Mouse (Mus musculus) hindbrain, postnatal 0 days (tissue): ENCODE measurements around the gene Prr18. TPM values are rescaled to one million over a fixed set of nuclear protein-coding genes. Genes with fewer than 3 reads are reported as not detected.
"Not testable (repeated sequence)": the region's sequence is repeated elsewhere in the genome, so short reads cannot be mapped to it uniquely, and the experiment has no call there.

Source experiments
- ATAC-seq: fragments of 200-750 bp; cut with Nextera tagmentation; 2 replicates; pipeline ENCODE4 v1.8.0; 2017; ENCODE audit warnings: mild to moderate bottlenecking, moderate TSS enrichment, moderate library complexity
- DNase-seq: peaks from one replicate; pipeline ENCODE4 v3.0.0-alpha.2; 2015; ENCODE audit warnings: low spot score
- H3K27ac ChIP-seq: fragments of 300-500 bp; sonication (generic); 2 replicates; pipeline ENCODE4 v1.5.1; 2014; ENCODE audit warnings: mild to moderate bottlenecking
- H3K27me3 ChIP-seq: fragments of 300-500 bp; sonication (generic); 2 replicates; pipeline ENCODE4 v1.6.1; 2014; ENCODE audit warnings: low read length, mixed read lengths; ENCODE audit not compliant: insufficient read depth
- H3K36me3 ChIP-seq: fragments of 300-500 bp; sonication (generic); 2 replicates; pipeline ENCODE4 v1.6.1; 2014; ENCODE audit warnings: low read length, mixed read lengths; ENCODE audit not compliant: insufficient read depth
- H3K4me1 ChIP-seq: fragments of 300-500 bp; sonication (generic); 2 replicates; pipeline ENCODE4 v1.6.1; 2014; ENCODE audit warnings: antibody characterized with exemption, low read length, mixed read lengths; ENCODE audit not compliant: insufficient read depth
- H3K4me2 ChIP-seq: fragments of 300-500 bp; sonication (generic); 2 replicates; pipeline ENCODE4 v1.6.1; 2014; ENCODE audit warnings: low read depth, mild to moderate bottlenecking, low read length, moderate library complexity, mixed read lengths
- H3K4me3 ChIP-seq: fragments of 300-500 bp; sonication (generic); 2 replicates; pipeline ENCODE4 v1.5.1; 2014; ENCODE audit warnings: low read length
- H3K9ac ChIP-seq: fragments of 300-500 bp; sonication (generic); replicated peaks from 2 replicates; pipeline ENCODE4 v1.6.1; 2014; ENCODE audit warnings: mild to moderate bottlenecking, low read length, moderate library complexity, mixed read lengths
- H3K9me3 ChIP-seq: fragments of 300-500 bp; sonication (generic); 2 replicates; pipeline ENCODE4 v1.6.1; 2016; ENCODE audit warnings: low read length, mixed read lengths
- CTCF ChIP-seq: IDR thresholded peaks from 2 replicates; pipeline ENCODE4 v1.5.1; 2016; ENCODE audit warnings: antibody characterized with exemption, control low read depth, low read depth
- WGBS: fragments of 180-500 bp; shearing (Covaris S2); extraction: QIAGEN DNeasy Blood & Tissue Kit; methylation state at CpG from one replicate; pipeline ENCODE4 v1.1.7; 2014; 5-methylcytosine and 5-hydroxymethylcytosine counted together
- polyA plus RNA-seq: library from polyadenylated mRNA; unstranded; fragments of >200 nt; fragmentation: Nextera tagmentation; extraction: Ambion mirVana; gene quantifications from 2 replicates; pipeline ENCODE4 v1.2.1, GENCODE M21; 2015
- total RNA-seq: library from RNA; depleted of rRNA; stranded (reverse); fragments of >200 nt; gene quantifications from 2 replicates; pipeline ENCODE4 v1.2.3, GENCODE M21; 2014

Gene Prr18
- total and polyA plus RNA-seq, 2 experiments from 2014 or later, result 17.6 to 41.2 TPM

DNA sequence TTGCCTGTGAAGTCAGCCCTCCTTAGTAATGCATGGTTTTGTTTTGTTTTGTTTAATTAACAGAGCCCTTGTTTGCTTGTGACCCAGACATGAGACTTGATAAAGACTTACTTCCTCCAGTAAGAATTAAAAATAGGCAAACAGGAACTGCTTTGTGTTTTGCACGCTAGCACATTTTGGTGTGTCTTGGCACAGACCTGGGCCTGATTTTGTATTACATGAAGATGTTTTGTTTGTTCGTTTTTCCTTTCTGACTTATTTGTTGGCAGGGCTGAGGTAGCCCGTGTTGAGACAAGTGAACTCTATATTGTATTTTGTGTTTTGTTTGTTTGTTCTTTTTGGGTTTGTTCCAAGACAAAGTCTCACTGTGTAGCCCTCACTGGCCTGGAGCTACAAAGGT lies 25.5 kb upstream of the Prr18 start:
- Histone ChIP-seq H3K4me3 (peak overlapping the region; percentile 70), H3K27me3 (no peaks in the 10 kb centered on the region), H3K9ac (peak overlapping the region; percentile 66), H3K27ac (no peak overlapping the region), H3K36me3 (no peaks in the 10 kb centered on the region), H3K4me2 (peak overlapping the region; percentile 66), H3K9me3 (no peaks in the 10 kb centered on the region), H3K4me1 (peaks cover 13% of the 10 kb centered on the region)
- WGBS, result 41% methylated on average over 3 of the region's 3 CpGs
- DNase-seq (no peak), ATAC-seq (no peak)
- no peak for TF ChIP-seq CTCF

DNA sequence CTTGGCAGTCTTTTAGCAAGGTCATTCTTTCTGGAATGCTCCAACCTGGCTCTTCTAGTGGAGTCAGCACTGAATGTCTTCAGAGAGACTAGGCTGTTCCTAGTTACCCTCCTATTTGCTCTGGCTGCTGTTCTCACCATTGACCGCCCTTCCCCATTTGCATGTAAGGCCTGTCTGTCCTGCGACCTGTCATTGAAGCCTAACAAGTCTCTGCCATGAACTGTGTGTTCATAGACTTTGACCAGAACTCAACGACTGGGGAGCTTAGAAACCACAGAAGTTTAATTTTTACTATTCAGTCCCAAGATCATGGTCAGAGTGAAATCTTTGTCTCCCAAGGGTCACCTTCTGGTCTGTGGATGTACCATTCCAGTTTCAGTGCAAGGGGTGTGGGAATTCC lies 23.3 kb upstream of the Prr18 start:
- Histone ChIP-seq H3K9ac (no peak overlapping the region), H3K4me3 (no peak overlapping the region), H3K9me3 (no peaks in the 10 kb centered on the region), H3K4me1 (peaks cover 13% of the 10 kb centered on the region), H3K36me3 (no peaks in the 10 kb centered on the region), H3K27ac (no peak overlapping the region), H3K27me3 (no peaks in the 10 kb centered on the region), H3K4me2 (no peak overlapping the region)
- WGBS, result 91% methylated on average over 3 of the region's 3 CpGs
- TF ChIP-seq CTCF, result no peak
- DNase-seq (no peak), ATAC-seq (no peak)

DNA sequence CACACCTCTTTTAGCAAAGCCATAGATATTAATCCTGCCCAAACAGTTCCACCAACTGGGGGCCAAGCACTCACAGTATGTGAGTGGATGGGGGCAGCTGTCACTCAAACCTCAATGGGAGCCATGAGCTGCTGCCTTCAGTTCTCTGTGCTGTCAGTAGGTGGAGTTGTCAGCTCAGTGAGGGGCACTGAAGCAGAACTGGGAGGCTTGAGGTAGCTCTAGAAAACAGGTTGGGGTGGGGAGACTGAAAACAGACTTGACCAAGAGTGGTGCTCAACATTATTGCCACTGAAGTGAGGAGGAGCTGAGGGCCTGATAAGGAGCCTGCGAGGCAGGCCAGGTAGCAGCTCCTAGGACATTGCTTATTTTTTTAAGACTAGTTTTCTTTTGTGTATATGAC lies 21.0 kb upstream of the Prr18 start:
- ATAC-seq (peak; percentile 61; the same call in 1 of the 2 replicates), DNase-seq (peak; percentile 51)
- TF ChIP-seq CTCF, result peak; percentile 74
- H3K4me1 ChIP-seq, result peaks cover 13% of the 10 kb centered on the region
- no peaks in the 10 kb centered on the region for H3K36me3 ChIP-seq
- no peak overlapping the region for H3K4me3 ChIP-seq
- no peak overlapping the region for H3K27ac ChIP-seq
- H3K4me2 ChIP-seq, result no peak overlapping the region
- 100% methylated on average over 1 of the region's 1 CpGs for WGBS
- no peaks in the 10 kb centered on the region for H3K27me3 ChIP-seq
- no peaks in the 10 kb centered on the region for H3K9me3 ChIP-seq
- no peak overlapping the region for H3K9ac ChIP-seq

DNA sequence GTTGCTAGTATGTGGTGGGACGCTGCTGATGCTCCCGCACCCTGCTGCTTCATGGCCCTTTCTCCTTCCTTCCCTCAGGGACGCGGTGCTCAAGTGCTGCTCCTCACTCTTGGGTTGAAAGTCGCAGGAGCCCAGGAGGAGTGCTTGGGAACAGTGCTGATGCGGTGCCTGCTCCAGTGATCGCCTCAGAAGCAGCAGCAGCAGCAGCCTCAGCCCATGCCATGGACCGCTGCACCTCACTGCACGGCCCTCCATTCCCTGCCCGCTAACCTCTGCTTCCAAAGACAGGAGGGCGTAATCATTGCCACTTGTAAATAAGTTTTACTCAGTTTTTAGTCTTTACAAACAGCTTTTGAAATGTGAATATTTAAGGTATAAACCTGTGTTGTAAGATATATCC lies 10.4 kb upstream of the Prr18 start:
- not testable (repeated sequence) for DNase-seq, H3K4me3 ChIP-seq

DNA sequence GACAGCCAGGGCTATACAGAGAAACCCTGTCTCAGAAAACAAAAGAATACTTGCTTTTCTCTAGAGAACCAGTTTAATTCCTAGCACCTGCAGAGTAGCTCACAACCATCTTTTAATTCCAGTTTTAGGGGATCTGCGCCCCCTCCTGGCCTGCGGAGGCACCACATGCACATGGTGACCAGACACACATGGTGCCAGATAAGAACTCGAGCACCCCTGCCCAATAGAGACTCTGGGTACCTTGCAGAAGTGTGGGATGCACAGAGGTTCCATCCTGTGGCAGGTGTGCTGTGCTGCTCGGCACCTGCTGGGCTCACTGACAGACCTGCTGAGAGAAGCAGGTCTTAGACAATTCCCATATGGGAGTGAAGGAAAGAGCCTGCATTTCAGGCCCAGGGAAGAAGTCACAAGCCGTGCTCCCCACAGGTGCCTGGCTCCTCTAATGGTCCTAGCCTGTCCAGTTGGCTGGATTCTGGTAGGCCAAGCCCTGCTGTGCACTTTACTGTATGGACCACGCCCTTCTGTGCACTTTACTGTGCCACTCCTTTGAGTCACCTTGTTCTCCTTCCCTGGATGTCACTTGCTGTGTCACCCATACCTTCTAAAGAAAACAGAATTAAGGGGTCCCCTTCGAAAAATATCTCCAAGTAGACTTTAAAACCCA lies 8.6 kb upstream of the Prr18 start:
- H3K27ac ChIP-seq, result no peak overlapping the region
- DNase-seq, result peak; percentile 32
- no peaks in the 10 kb centered on the region for H3K9me3 ChIP-seq
- no peaks in the 10 kb centered on the region for H3K4me1 ChIP-seq
- no peak for ATAC-seq
- H3K27me3 ChIP-seq, result no peaks in the 10 kb centered on the region
- peak; percentile 54 for TF ChIP-seq CTCF
- no peaks in the 10 kb centered on the region; the same call in 1 of the 2 replicates for H3K36me3 ChIP-seq
- H3K4me3 ChIP-seq, result no peak overlapping the region
- H3K4me2 ChIP-seq, result no peak overlapping the region
- whole genome bisulfite sequencing, result 71% methylated on average over 7 of the region's 7 CpGs
- no peak overlapping the region for H3K9ac ChIP-seq

More for the DNA sequence above, 10.4 kb upstream of the Prr18 start:
- not testable (repeated sequence) for H3K27me3 ChIP-seq, H3K9ac ChIP-seq, H3K4me1 ChIP-seq, H3K9me3 ChIP-seq, H3K27ac ChIP-seq, H3K4me2 ChIP-seq, ATAC-seq, H3K36me3 ChIP-seq
- 75% methylated on average over 9 of the region's 11 CpGs for WGBS

DNA sequence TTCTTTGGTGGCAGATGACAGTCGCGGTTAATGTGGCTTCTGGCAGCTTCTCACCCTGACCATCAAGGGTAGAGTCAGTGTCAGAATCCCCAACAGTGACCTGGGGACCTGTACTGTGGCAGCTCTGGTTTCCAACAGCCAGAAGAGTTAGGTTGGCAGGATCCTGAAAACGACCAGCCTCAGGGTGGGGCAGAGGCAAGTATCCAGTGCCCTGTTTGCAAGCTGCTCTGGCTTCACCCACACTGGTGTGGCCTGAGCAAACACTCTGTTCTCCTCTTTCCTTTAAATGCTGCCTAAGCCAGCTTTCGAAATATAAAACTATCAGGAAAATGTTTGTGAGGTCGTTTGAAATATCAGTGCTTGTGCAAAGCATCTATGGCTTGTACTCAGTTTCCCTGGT lies 6.7 kb upstream of the Prr18 start:
- DNase-seq, result no peak
- whole genome bisulfite sequencing, result 79% methylated on average over 5 of the region's 5 CpGs
- Histone ChIP-seq H3K4me3 (no peak overlapping the region), H3K27ac (no peak overlapping the region), H3K9ac (no peak overlapping the region), H3K4me2 (no peak overlapping the region), H3K9me3 (no peaks in the 10 kb centered on the region), H3K27me3 (no peaks in the 10 kb centered on the region), H3K36me3 (no peaks in the 10 kb centered on the region), H3K4me1 (no peaks in the 10 kb centered on the region)
- TF ChIP-seq CTCF, result no peak
- no peak for ATAC-seq

DNA sequence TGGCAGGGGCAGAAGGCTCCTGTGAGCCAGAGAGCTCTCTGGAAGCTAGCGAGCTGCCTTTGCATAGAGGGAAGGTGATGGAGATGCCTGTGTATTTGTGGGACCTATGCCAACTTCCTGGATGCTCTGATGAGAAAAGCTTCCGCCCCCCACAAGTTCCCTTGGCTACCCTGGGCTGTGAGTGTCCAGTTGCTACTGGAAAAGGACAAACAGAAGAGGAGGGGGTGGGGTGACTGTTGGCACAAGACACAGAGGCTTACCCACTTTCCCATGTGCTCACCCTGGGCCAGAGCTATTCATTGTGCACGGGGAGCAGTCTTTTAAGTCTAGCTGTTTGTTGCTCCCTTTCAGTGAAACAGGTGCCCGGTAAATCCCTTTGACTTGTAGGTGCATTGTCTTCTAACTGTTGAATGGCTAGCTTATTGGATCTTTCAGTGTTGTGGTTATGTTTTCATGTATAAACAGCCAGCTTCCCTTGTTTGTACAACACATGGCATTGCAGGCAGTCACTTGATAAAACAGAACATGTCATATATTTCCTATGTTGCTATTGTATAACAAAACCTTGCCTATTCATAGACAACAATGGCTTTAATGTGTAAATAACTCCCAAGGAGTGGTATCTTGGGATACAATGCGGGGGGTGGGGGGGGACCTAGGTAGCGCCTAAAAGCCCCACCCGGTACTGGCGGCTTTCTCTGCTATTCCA lies 2.6 kb downstream of the Prr18 start:
- TF ChIP-seq CTCF, result no peak
- Histone ChIP-seq H3K4me2 (peak overlapping the region; percentile 85), H3K27me3 (no peaks in the 10 kb centered on the region), H3K4me3 (peak overlapping the region; percentile 47), H3K9ac (peak overlapping the region; percentile 76), H3K36me3 (no peaks in the 10 kb centered on the region), H3K27ac (peak overlapping the region; percentile 93), H3K9me3 (no peaks in the 10 kb centered on the region), H3K4me1 (peaks cover 32% of the 10 kb centered on the region)
- DNase-seq (peak; percentile 89), ATAC-seq (peak; percentile 79)
- WGBS, result 7% methylated on average over 8 of the region's 8 CpGs
